Mouse (Mus musculus) ES-E14 (cell line): ENCODE measurements around the gene Ces2b. TPM values are rescaled to one million over a fixed set of nuclear protein-coding genes. Genes with fewer than 3 reads are reported as not detected.

Source experiments
- DNase-seq: peaks from one replicate; pipeline ENCODE4 v3.0.0-alpha.2; 2013; ENCODE audit warnings: low read depth, low spot score
- H3K27ac ChIP-seq: 2 replicates; pipeline ENCODE4 v1.5.1; 2012; ENCODE audit warnings: low read depth, mild to moderate bottlenecking, low read length, moderate library complexity, mixed read lengths; ENCODE audit not compliant: poor library complexity, insufficient read depth, severe bottlenecking
- H3K36me3 ChIP-seq: 2 replicates; pipeline ENCODE4 v1.6.1; 2012; ENCODE audit warnings: mild to moderate bottlenecking, low read length, moderate library complexity, mixed read lengths; ENCODE audit not compliant: control insufficient read depth, poor library complexity, insufficient read depth, severe bottlenecking
- H3K4me1 ChIP-seq, 2 experiments: fragments of 150-350 bp in 1 of 2; sonication (generic) in 1 of 2; 2 replicates each; pipeline ENCODE4 v1.6.1; 2012; ENCODE audit warnings: low read length in 2 of 2, mild to moderate bottlenecking in 1 of 2, mixed read lengths in 1 of 2; ENCODE audit not compliant: control insufficient read depth in 2 of 2, insufficient read depth in 2 of 2, poor library complexity in 1 of 2
- H3K4me3 ChIP-seq, 2 experiments: fragments of 150-350 bp in 1 of 2; sonication (generic) in 1 of 2; 2 replicates each; pipeline ENCODE4 v1.5.1; 2012; ENCODE audit warnings: low read length in 2 of 2, low read depth in 1 of 2, mild to moderate bottlenecking in 1 of 2, mixed read lengths in 1 of 2; ENCODE audit not compliant: insufficient read depth in 1 of 2, poor library complexity in 1 of 2, severe bottlenecking in 1 of 2
- H3K9ac ChIP-seq: 2 replicates; pipeline ENCODE4 v1.6.1; 2012; ENCODE audit warnings: low read depth, mild to moderate bottlenecking, low read length, mixed read lengths; ENCODE audit not compliant: poor library complexity, insufficient read depth, severe bottlenecking
- H3K9me3 ChIP-seq: fragments of 150-350 bp; sonication (generic); 2 replicates; pipeline ENCODE4 v1.6.1; 2012; ENCODE audit warnings: low read depth, mild to moderate bottlenecking, low read length; ENCODE audit not compliant: control insufficient read depth, insufficient read depth
- CHD2 ChIP-seq: IDR thresholded peaks from 2 replicates; pipeline ENCODE4 v1.6.1; 2014; ENCODE audit warnings: mild to moderate bottlenecking, low read depth, low read length, inconsistent platforms
- HCFC1 ChIP-seq: IDR thresholded peaks from 2 replicates; pipeline ENCODE4 v1.6.1; 2012; ENCODE audit warnings: low read length, inconsistent platforms, borderline replicate concordance; ENCODE audit not compliant: insufficient read depth
- MAFK ChIP-seq: IDR thresholded peaks from 2 replicates; pipeline ENCODE4 v1.6.1; 2014; ENCODE audit warnings: mild to moderate bottlenecking, low read depth, low read length, inconsistent platforms; ENCODE audit not compliant: insufficient read depth
- ZC3H11A ChIP-seq: IDR thresholded peaks from 2 replicates; pipeline ENCODE4 v1.6.1; 2012; ENCODE audit warnings: low read depth, mild to moderate bottlenecking, inconsistent platforms, low read length, borderline replicate concordance
- ZNF384 ChIP-seq: IDR thresholded peaks from 2 replicates; pipeline ENCODE4 v1.6.1; 2012; ENCODE audit warnings: low read depth, low read length, inconsistent platforms
- in situ Hi-C, 2 experiments: fragments of 600-800 bp; cut with MboI; formaldehyde crosslinking; loops; one replicate each; pipeline ENCODE4 v1.15.1; 2025; ENCODE audit warnings: low sequenced_read_pairs in 2 of 2, inconsistent platforms in 1 of 2; ENCODE audit not compliant: unreplicated experiment in 2 of 2
- total RNA-seq: library from RNA; depleted of rRNA; stranded (reverse); fragments of 300-350 nt; gene quantifications from 2 replicates; pipeline ENCODE4 v1.2.3, GENCODE M21; 2012; rRNA removed

Ces2b gene
- total RNA-seq, result not detected in 2 replicates

- Histone ChIP-seq H3K27ac (no peak within 1 kb of the TSS), H3K4me1 (no peaks in the 10 kb centered on the region), H3K9ac (no peak within 1 kb of the TSS), H3K36me3 (no peaks in the 10 kb centered on the region), H3K9me3 (no peaks in the 10 kb centered on the region), H3K4me3 (no peak within 1 kb of the TSS)
- DNase-seq, result no peak
- no peak for TF ChIP-seq HCFC1
- TF ChIP-seq MAFK, result no peak
- TF ChIP-seq ZNF384, result no peak
- no peak for TF ChIP-seq CHD2
- no peak for TF ChIP-seq ZC3H11A
- in situ Hi-C loops, result no loop called here
Observed at GRCm38 (mm10) chr8:104831440-104831839, at the start of gene Ces2b. Gene Ces2b (plus strand): TSS chr8:104831572.

- no peak for TF ChIP-seq HCFC1
- TF ChIP-seq ZC3H11A, result no peak
- no peak for TF ChIP-seq ZNF384
- TF ChIP-seq CHD2, result no peak
- TF ChIP-seq MAFK, result no peak
- in situ Hi-C loops, result no loop called here
- H3K4me3 ChIP-seq, result no peak overlapping the region
- H3K4me1 ChIP-seq, result no peaks in the 10 kb centered on the region
- H3K9me3 ChIP-seq, result no peaks in the 10 kb centered on the region
- H3K27ac ChIP-seq, result no peak overlapping the region
- H3K36me3 ChIP-seq, result no peaks in the 10 kb centered on the region
- DNase-seq, result no peak
- no peak overlapping the region for H3K9ac ChIP-seq
Observed at GRCm38 (mm10) chr8:104787049-104787448, 44.3 kb upstream of the Ces2b start.

GRCm38 (mm10) chr8:104788929-104789328, 42.4 kb upstream of the Ces2b start:
- no peaks in the 10 kb centered on the region for H3K4me1 ChIP-seq
- TF ChIP-seq ZNF384 (no peak), HCFC1 (no peak), CHD2 (no peak), MAFK (no peak), ZC3H11A (no peak)
- H3K36me3 ChIP-seq, result no peaks in the 10 kb centered on the region
- DNase-seq, result no peak
- in situ Hi-C loops, result no loop called here
- H3K9ac ChIP-seq, result no peak overlapping the region
- H3K27ac ChIP-seq, result no peak overlapping the region
- no peaks in the 10 kb centered on the region for H3K9me3 ChIP-seq
- no peak overlapping the region for H3K4me3 ChIP-seq

- H3K9me3 ChIP-seq, result no peaks in the 10 kb centered on the region
- peak; percentile 19 for DNase-seq
- no peak overlapping the region for H3K4me3 ChIP-seq
- TF ChIP-seq ZC3H11A, result no peak
- no peak for TF ChIP-seq HCFC1
- TF ChIP-seq MAFK, result no peak
- TF ChIP-seq CHD2, result no peak
- TF ChIP-seq ZNF384, result no peak
- in situ Hi-C loops, result no loop called here
- no peak overlapping the region for H3K9ac ChIP-seq
- no peaks in the 10 kb centered on the region for H3K36me3 ChIP-seq
- H3K4me1 ChIP-seq, result no peaks in the 10 kb centered on the region
- no peak overlapping the region for H3K27ac ChIP-seq
Observed at GRCm38 (mm10) chr8:104789886-104790680, 41.3 kb upstream of the Ces2b start.
